Mouse (Mus musculus) testis, adult 2 months (tissue): ENCODE measurements around the gene Nptxr. TPM values are rescaled to one million over a fixed set of nuclear protein-coding genes. Genes with fewer than 3 reads are reported as not detected.
"Not testable (repeated sequence)": the region's sequence is repeated elsewhere in the genome, so short reads cannot be mapped to it uniquely, and the experiment has no call there.

Source experiments
- H3K27ac ChIP-seq: fragments of 200-500 bp; 2 replicates; pipeline ENCODE4 v1.5.1; 2012; ENCODE audit warnings: low read depth, low read length; ENCODE audit not compliant: control insufficient read depth, insufficient read depth
- H3K27me3 ChIP-seq: fragments of 200-500 bp; 2 replicates; pipeline ENCODE4 v1.6.1; 2012; ENCODE audit warnings: mild to moderate bottlenecking, low read length, moderate library complexity; ENCODE audit not compliant: control insufficient read depth, insufficient read depth
- H3K36me3 ChIP-seq: fragments of 200-500 bp; 2 replicates; pipeline ENCODE4 v1.6.1; 2012; ENCODE audit warnings: mild to moderate bottlenecking, low read length; ENCODE audit not compliant: control insufficient read depth, insufficient read depth
- H3K4me1 ChIP-seq: fragments of 200-500 bp; 2 replicates; pipeline ENCODE4 v1.6.1; 2012; ENCODE audit warnings: low read length; ENCODE audit not compliant: control insufficient read depth, insufficient read depth
- H3K4me3 ChIP-seq: fragments of 200-500 bp; 2 replicates; pipeline ENCODE4 v1.5.1; 2012; ENCODE audit warnings: low read depth, mild to moderate bottlenecking, low read length, moderate library complexity, mixed read lengths; ENCODE audit not compliant: control insufficient read depth
- CTCF ChIP-seq: fragments of 200-500 bp; IDR thresholded peaks from 2 replicates; pipeline ENCODE4 v1.5.1; 2012; ENCODE audit warnings: low read depth, mild to moderate bottlenecking, inconsistent platforms, low read length, moderate library complexity; ENCODE audit not compliant: control insufficient read depth, insufficient read depth, insufficient replicate concordance
- POLR2A ChIP-seq: fragments of 200-500 bp; IDR thresholded peaks from 2 replicates; pipeline ENCODE4 v1.6.1; 2012; ENCODE audit warnings: low read depth, mild to moderate bottlenecking, inconsistent platforms, low read length, moderate library complexity; ENCODE audit not compliant: control insufficient read depth
- polyA plus RNA-seq: library from polyadenylated mRNA; depleted of rRNA; stranded (reverse); fragments of >200 nt; gene quantifications from 2 replicates; pipeline ENCODE4 v1.2.3, GENCODE M21; 2012

Gene Nptxr
- polyA plus RNA-seq, 1 experiment = 36.6 TPM

DNA sequence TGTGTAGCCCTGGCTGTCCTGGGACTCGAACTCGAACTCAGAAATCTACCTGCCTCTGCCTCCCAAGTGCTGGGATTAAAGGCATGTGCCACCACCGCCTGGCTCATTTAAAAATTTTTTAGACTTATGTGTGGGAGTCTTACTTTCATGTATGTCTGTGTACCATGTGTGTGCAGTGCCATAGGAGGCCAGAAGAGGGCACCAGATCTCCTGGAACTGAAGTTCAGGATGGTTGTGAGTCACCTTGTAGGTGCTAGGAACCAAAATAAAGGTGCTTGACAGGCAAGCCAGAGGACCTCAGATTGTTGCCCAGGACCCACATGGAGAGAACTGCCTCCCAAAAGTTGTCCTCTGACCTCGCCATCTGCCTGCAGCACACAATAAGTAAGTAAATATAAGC, 13.8 kb upstream of the Nptxr start:
- Histone ChIP-seq H3K4me1 (peaks cover 6% of the 10 kb centered on the region; the same call in 1 of the 2 replicates), H3K27ac (no peak overlapping the region), H3K27me3 (no peaks in the 10 kb centered on the region), H3K36me3 (no peaks in the 10 kb centered on the region), H3K4me3 (no peak overlapping the region)
- TF ChIP-seq CTCF (0 out of 2 replicates have a peak, but pooled peaks have one; percentile 9), POLR2A (no peak)

DNA sequence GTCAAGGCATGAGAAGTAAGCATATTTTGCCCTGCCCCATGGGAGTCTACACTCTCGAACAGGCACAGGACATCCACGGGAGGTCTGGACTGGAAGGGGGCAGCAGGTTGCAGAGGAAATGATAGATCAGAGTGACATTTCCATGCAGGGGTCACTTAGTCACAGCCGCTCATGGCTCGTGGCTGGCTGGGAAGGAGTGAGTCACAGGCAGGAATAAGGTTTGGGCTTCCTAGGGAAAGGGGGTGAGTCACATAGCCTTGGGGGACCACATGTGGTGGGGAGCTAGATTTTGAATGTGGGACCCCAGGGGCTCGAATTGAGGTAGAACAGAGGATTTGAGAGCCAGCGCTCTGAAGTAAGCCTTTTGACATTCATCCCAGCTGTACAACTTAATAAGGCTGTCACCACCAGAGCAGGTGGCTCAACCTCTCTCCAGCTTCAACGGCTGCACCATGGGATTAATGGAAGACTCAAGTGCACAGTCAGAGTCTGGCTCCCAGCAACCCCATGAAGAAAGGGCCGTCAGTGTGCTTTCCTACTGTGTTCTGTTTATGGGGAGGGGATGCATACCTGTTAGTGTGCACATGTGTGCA, 9.2 kb upstream of the Nptxr start:
- H3K27ac ChIP-seq = no peak overlapping the region
- TF ChIP-seq CTCF (no peak), POLR2A (no peak)
- no peak overlapping the region for H3K4me3 ChIP-seq
- H3K36me3 ChIP-seq = no peaks in the 10 kb centered on the region
- H3K27me3 ChIP-seq = no peaks in the 10 kb centered on the region
- H3K4me1 ChIP-seq = no peaks in the 10 kb centered on the region

DNA sequence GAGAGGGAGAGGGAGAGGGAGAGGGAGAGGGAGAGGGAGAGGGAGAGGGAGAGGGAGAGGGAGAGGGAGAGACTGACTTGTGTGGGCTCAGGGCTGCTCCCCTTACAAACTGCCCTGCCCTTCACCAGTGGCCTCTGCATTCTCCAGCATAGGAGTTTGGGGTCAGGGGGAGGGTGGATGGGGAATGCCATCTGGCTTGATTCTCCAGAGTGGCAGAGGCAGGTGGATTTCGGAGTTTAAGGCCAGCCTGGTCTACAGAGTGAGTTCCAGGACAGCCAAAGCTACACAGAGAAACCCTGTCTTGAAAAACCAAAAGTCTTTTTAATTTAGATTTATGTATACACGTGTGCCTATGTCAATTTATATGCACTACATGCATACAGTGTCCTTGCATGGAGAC, 8.3 kb upstream of the Nptxr start:
- not testable (repeated sequence) for H3K4me3 ChIP-seq, H3K27ac ChIP-seq, H3K27me3 ChIP-seq, H3K4me1 ChIP-seq, H3K36me3 ChIP-seq

DNA sequence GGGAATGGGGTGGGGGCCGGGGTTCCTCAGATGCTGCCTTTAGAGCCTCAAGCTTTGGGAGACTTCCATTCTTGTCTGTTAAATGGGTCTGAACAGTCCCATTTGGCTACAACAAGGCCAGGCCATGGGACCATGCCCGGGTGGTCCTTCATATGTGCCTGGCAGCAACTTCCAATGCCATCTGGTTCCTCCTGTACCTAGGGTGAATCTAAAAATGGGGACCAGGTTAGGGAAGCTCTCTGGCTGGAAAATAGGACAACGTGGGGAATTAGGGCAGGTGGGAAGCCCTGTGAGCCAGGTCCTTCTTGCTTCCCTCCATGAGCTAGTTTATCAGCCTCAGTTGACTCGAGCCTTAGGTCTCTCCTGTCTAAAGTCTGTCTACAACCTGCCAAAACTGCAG, 6.4 kb upstream of the Nptxr start:
- Histone ChIP-seq H3K36me3 (no peaks in the 10 kb centered on the region), H3K4me3 (no peak overlapping the region), H3K4me1 (no peaks in the 10 kb centered on the region), H3K27ac (no peak overlapping the region), H3K27me3 (no peaks in the 10 kb centered on the region)
- TF ChIP-seq POLR2A (no peak), CTCF (no peak)

DNA sequence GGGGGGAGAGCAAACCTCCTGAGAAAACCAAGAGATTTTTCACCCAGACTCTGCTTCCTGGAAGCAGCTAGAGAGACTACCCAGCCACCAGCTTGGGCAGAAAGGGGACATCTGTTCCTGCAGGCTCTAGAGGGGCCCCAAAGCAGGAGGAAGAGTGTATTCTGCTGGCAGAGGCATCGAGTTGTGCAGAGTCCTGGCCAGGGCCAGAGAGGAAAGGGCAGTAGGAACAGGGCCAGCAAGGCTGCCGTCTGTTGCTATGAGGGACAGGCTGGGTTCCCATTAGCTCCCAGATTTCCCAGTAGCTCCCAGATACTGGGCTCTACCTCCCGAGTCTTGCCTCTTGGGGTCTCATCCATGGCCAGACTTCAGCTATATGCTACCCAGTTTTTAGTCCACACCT, 5.5 kb upstream of the Nptxr start:
- H3K27me3 ChIP-seq = no peaks in the 10 kb centered on the region
- no peaks in the 10 kb centered on the region for H3K36me3 ChIP-seq
- H3K27ac ChIP-seq = no peak overlapping the region
- H3K4me3 ChIP-seq = no peak overlapping the region
- no peaks in the 10 kb centered on the region for H3K4me1 ChIP-seq
- TF ChIP-seq CTCF = no peak
- TF ChIP-seq POLR2A = no peak

DNA sequence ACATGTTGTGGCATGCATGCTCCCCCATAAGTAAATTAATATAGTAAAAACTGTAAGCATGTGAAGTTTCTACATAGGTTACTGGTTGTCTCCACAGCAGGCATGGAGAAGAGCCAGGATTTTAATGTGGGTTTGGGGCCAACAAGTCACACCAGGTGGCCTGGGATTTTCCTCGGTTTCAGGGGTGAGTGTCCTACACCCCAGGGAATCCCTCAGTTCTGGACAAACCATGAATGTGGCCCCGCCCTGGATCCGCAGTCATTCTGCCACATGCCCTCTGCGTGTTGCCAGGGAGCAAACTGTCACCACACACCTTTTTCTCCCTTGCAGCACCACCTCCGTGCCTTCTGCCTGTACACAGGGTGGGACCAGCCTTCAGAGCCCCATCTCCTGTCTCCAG, 4.1 kb upstream of the Nptxr start:
- no peak for TF ChIP-seq POLR2A
- no peak for TF ChIP-seq CTCF
- no peaks in the 10 kb centered on the region for H3K36me3 ChIP-seq
- H3K4me3 ChIP-seq = no peak overlapping the region
- H3K27ac ChIP-seq = no peak overlapping the region
- peaks cover 10% of the 10 kb centered on the region for H3K4me1 ChIP-seq
- H3K27me3 ChIP-seq = no peaks in the 10 kb centered on the region; the same call in 1 of the 2 replicates

DNA sequence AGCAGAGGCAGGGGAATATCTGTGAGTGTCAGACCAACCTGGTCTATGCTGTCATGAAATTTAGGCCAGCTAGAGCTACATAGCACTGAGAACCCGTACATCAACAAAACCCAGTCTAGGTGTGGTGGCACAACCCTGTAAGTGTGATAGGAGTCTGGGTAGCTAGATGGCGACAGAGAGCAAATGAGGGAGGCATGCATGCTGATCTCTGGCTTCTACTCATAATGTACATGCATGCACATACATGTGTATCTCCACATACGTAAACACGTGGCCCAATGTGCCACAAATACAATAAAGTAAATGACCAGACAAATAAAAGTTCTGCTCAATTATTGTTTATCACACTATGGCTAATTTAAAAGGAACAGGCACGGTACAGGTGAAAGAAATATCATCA, 3.5 kb upstream of the Nptxr start:
- TF ChIP-seq POLR2A = no peak
- TF ChIP-seq CTCF = peak; percentile 42; the same call in 1 of the 2 replicates
- no peaks in the 10 kb centered on the region; the same call in 1 of the 2 replicates for H3K27me3 ChIP-seq

DNA sequence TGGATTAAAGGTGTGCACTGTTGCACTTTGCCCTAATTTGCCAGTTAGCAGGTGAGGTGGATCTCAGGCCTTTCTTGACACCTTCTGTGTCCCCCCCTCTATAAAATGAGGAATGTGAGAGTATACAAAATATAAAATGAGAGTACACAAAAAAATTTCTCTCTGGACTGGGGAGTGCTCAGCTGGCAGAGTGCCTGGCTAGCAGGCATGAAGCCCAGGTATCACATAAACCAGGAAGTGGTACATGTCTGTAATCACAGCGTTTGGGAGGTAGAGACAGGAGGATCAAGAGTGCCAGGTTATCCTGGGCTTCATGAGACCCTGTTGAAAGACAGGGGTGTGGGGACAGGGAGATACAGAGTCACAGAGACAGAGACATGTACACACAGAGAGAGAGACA, 2.5 kb upstream of the Nptxr start:
- Histone ChIP-seq H3K27ac (no peak overlapping the region), H3K4me3 (no peak overlapping the region), H3K4me1 (peaks cover 12% of the 10 kb centered on the region), H3K27me3 (no peaks in the 10 kb centered on the region; the same call in 1 of the 2 replicates), H3K36me3 (no peaks in the 10 kb centered on the region)
- TF ChIP-seq CTCF = no peak
- no peak for TF ChIP-seq POLR2A

More for the DNA sequence above, 3.5 kb upstream of the Nptxr start:
- Histone ChIP-seq H3K36me3 (no peaks in the 10 kb centered on the region), H3K27ac (no peak overlapping the region), H3K4me3 (no peak overlapping the region), H3K4me1 (peaks cover 12% of the 10 kb centered on the region)
